Mouse (Mus musculus) kidney, postnatal 10 days (tissue): ENCODE measurements around the gene Pcsk1n.

Experiments used
- DNase-seq: peaks from one replicate; pipeline ENCODE4 v3.0.0; 2021; ENCODE audit warnings: mixed read lengths

Pcsk1n gene

GRCm38 (mm10) chrX:7947108-7947899 is 27.7 kb downstream of the Pcsk1n start, which contains the start of gene Hdac6:
Hdac6 (minus strand) TSS chrX:7947889.
- peak; percentile 33 for DNase-seq

- peak; percentile 95 for DNase-seq
Measured at GRCm38 (mm10) chrX:7947900-7948492, 28.4 kb downstream of the Pcsk1n start.

- no peak for DNase-seq
Measured at GRCm38 (mm10) chrX:7950091-7950490, 30.5 kb downstream of the Pcsk1n start.

- no peak for DNase-seq
Measured at GRCm38 (mm10) chrX:7958868-7959267, 39.2 kb downstream of the Pcsk1n start.

- no peak for DNase-seq
Measured at GRCm38 (mm10) chrX:7963829-7964626, 44.4 kb downstream of the Pcsk1n start.

GRCm38 (mm10) chrX:7966161-7966560 is 46.5 kb downstream of the Pcsk1n start:
- DNase-seq = no peak

- no peak for DNase-seq
Measured at GRCm38 (mm10) chrX:7967596-7968201, 48.1 kb downstream of the Pcsk1n start.

GRCm38 (mm10) chrX:7968226-7968625 is 48.6 kb downstream of the Pcsk1n start:
- no peak for DNase-seq

- no peak for DNase-seq
Measured at GRCm38 (mm10) chrX:7968899-7969298, 49.3 kb downstream of the Pcsk1n start.

- no peak for DNase-seq
Measured at GRCm38 (mm10) chrX:7971292-7971691, 51.7 kb downstream of the Pcsk1n start.
